Mouse (Mus musculus) ES-Bruce4 (cell line): ENCODE results near the gene Slc38a7. TPM values are rescaled to one million over a fixed set of nuclear protein-coding genes. Genes with fewer than 3 reads are reported as not detected.

Experiments
- H3K27ac ChIP-seq: 2 replicates; pipeline ENCODE4 v1.5.1; 2012; ENCODE audit warnings: low read length, inconsistent platforms; ENCODE audit not compliant: insufficient read depth
- H3K27me3 ChIP-seq: 2 replicates; pipeline ENCODE4 v1.6.1; 2012; ENCODE audit warnings: mild to moderate bottlenecking, low read length, inconsistent platforms; ENCODE audit not compliant: control insufficient read depth, poor library complexity, insufficient read depth, severe bottlenecking
- H3K36me3 ChIP-seq: 2 replicates; pipeline ENCODE4 v1.6.1; 2012; ENCODE audit warnings: inconsistent platforms, mild to moderate bottlenecking, low read length, moderate library complexity; ENCODE audit not compliant: control insufficient read depth, poor library complexity, insufficient read depth, severe bottlenecking
- H3K4me1 ChIP-seq: one replicate; pipeline ENCODE4 v1.8.1; 2011; ENCODE audit warnings: low read length; ENCODE audit not compliant: control insufficient read depth, insufficient read depth
- H3K4me3 ChIP-seq: 2 replicates; pipeline ENCODE4 v1.5.1; 2011; ENCODE audit warnings: low read depth, mild to moderate bottlenecking, low read length
- H3K9ac ChIP-seq: 2 replicates; pipeline ENCODE4 v1.6.1; 2012; ENCODE audit warnings: low read depth, mild to moderate bottlenecking, inconsistent platforms; ENCODE audit not compliant: poor library complexity, severe bottlenecking
- H3K9me3 ChIP-seq: replicated peaks from 2 replicates; pipeline ENCODE4 v1.6.1; 2012; ENCODE audit warnings: mild to moderate bottlenecking, low read length, inconsistent platforms; ENCODE audit not compliant: control insufficient read depth, poor library complexity, insufficient read depth, severe bottlenecking
- CTCF ChIP-seq: IDR thresholded peaks from one replicate; pipeline ENCODE4 v1.8.1; 2011; ENCODE audit warnings: low read depth, low read length
- EP300 ChIP-seq: IDR thresholded peaks from 2 replicates; pipeline ENCODE4 v1.6.1; 2011; ENCODE audit warnings: low read depth, low read length; ENCODE audit not compliant: insufficient read depth
- POLR2A ChIP-seq: IDR thresholded peaks from one replicate; pipeline ENCODE4 v1.8.1; 2011; ENCODE audit warnings: low read length; ENCODE audit not compliant: insufficient read depth
- polyA plus RNA-seq: library from polyadenylated mRNA; stranded (reverse); fragments of >200 nt; gene quantifications from 2 replicates; pipeline ENCODE4 v1.2.4, GENCODE M21; 2011; ENCODE audit warnings: low read depth; ENCODE audit not compliant: missing spikeins, insufficient read depth, insufficient read length

Gene Slc38a7
- polyA plus RNA-seq: 21.6 and 23.0 TPM in 2 replicates

DNA sequence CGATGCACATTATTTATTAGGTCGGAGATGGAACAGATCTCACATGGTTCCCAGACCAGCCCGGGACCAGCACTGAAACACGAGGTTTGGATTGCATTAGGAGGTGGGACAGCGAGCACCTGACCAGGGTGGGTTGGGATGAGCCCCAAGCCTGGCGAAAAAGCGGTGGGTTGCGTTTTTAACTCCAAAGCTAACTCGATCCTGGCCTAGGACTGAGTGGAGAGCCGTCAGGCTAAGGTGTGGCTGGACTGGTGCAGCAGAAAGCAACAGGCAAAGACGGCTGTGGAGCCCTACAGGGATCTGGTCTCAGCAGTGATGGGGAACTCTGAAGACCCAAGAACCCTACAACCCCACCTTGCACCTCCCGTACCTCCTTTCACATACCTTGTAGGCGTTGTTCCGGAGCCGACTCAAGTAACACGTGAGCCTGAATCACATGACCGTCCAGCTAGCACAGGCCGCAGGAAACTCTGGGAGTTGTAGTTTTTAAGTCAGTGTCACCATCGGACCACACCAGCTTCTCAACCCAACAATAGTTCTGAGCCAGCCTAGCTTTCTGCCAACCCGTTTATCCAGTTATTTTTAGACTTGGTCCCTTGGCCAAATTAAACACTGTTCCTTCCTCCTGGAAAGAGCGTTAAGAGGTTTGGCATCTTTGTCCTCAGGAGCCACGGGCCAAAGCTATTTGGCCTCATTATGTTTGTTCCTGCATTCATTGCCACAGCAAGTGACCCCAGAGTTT is at the start of gene Slc38a7:
TSS of gene Slc38a7 (minus strand) at position 438 of the 742 bp plus-strand sequence.
- Histone ChIP-seq H3K4me3 (peak within 1 kb of the TSS; percentile 86), H3K9me3 (no peaks in the 10 kb centered on the region), H3K36me3 (peaks cover 6% of the 10 kb centered on the region; the same call in 1 of the 2 replicates), H3K27me3 (no peaks in the 10 kb centered on the region), H3K9ac (peak within 1 kb of the TSS; percentile 59), H3K27ac (peak within 1 kb of the TSS; percentile 66), H3K4me1 (no peaks in the 10 kb centered on the region)
- no peak for TF ChIP-seq CTCF
- TF ChIP-seq EP300: peak; percentile 71; the same call in 1 of the 2 replicates
- TF ChIP-seq POLR2A: peak; percentile 59

DNA sequence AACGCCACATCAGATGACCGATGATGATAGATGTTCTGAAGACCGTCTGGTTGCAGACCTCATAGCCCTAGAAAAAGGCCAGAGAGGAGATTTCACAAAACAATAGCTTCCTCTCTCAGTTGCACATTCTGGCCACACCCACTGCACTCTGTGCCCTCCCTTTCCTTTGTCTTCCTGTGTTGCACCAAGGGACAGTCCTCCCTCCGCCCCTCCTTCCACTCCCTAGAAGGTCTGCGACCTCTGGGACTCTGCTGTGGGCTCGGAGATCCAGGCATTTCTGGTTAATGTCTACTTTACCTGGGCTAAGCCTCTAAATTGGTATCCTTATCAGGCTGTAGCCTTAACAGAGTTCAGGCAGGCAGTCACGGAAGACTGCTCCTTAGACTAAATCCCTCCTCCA is 48.5 kb upstream of the Slc38a7 start:
- no peaks in the 10 kb centered on the region for H3K36me3 ChIP-seq
- H3K27me3 ChIP-seq: no peaks in the 10 kb centered on the region
- no peak for TF ChIP-seq POLR2A
- no peak for TF ChIP-seq CTCF
- TF ChIP-seq EP300: no peak
- H3K4me3 ChIP-seq: no peak overlapping the region
- no peak overlapping the region for H3K9ac ChIP-seq
- H3K4me1 ChIP-seq: peaks cover 4% of the 10 kb centered on the region
- H3K27ac ChIP-seq: peak overlapping the region; percentile 19; the same call in 1 of the 2 replicates
- no peaks in the 10 kb centered on the region for H3K9me3 ChIP-seq

DNA sequence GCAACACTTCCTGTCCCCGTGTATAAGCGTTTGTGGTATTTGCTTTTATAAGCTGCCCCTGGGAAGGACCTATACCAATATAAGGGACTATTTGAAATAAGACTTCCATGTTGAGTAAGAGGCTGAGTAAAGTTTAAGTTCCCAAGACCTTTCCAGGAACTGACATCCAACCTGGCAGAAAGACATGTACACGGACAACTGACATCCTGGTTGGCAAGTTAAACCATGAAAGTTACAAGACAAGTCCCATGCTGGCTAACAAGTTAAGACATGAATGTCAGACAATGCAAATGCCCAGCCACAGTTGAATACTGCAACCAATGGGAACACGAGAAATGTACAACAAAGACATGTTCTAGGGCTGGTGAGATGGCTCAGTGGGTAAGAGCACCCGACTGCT is 40.4 kb upstream of the Slc38a7 start:
- no peak overlapping the region for H3K9ac ChIP-seq
- no peaks in the 10 kb centered on the region for H3K27me3 ChIP-seq
- TF ChIP-seq POLR2A (no peak), CTCF (no peak), EP300 (no peak)
- no peaks in the 10 kb centered on the region for H3K4me1 ChIP-seq
- H3K9me3 ChIP-seq: no peaks in the 10 kb centered on the region
- no peak overlapping the region for H3K4me3 ChIP-seq
- no peak overlapping the region for H3K27ac ChIP-seq
- no peaks in the 10 kb centered on the region for H3K36me3 ChIP-seq

DNA sequence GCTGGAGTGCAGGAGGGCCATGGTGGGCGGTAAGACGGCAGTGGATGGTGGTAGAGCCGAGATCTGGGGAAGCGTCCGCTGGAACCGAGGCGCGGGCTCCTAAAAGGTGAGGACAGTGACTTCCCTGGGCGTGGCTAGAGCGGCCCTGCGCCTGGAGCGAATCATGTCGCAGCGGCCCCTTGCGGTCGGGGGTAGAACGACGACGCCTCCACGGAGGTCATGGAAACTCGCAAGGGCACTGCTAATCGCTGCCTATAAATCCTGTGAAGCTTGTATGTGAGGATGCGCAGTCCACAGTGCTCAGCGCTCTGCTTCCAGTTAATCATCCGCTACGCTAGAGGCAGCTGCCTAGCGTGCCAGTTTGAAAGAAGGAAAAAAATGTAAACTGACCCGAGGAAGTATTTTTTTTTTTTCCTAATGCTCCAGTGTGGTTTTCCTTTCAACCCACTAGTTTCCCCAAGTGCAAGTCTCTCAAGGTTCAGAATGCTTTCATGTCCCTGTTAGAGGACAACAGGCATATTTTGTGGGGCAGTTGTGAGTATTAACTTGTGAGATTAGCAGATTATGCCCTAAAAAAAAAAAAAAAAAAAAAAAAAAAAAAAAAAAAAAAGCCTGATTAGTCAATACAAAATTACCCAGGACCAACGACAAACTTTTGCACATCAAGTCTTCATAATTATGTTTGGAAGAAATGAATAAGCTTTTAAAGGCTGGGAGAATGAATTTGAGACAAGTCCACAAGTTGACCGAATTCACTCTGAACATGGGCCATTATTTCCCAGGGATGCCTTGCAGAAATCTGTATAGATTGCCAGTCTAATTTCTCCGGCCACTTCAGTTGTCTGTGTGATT is 35.2 kb upstream of the Slc38a7 start, which contains the start of gene Got2:
TSS of gene Got2 (minus strand) at position 263 of the 852 bp plus-strand sequence.
- Histone ChIP-seq H3K27me3 (no peaks in the 10 kb centered on the region), H3K4me1 (no peaks in the 10 kb centered on the region), H3K27ac (peak within 1 kb of the TSS; percentile 9; the same call in 1 of the 2 replicates), H3K9ac (peak within 1 kb of the TSS; percentile 79), H3K36me3 (peaks cover 4% of the 10 kb centered on the region; the same call in 1 of the 2 replicates), H3K4me3 (peak within 1 kb of the TSS; percentile 81), H3K9me3 (no peaks in the 10 kb centered on the region)
- TF ChIP-seq CTCF: peak; percentile 83
- TF ChIP-seq POLR2A: no peak
- peak; percentile 63; the same call in 1 of the 2 replicates for TF ChIP-seq EP300

DNA sequence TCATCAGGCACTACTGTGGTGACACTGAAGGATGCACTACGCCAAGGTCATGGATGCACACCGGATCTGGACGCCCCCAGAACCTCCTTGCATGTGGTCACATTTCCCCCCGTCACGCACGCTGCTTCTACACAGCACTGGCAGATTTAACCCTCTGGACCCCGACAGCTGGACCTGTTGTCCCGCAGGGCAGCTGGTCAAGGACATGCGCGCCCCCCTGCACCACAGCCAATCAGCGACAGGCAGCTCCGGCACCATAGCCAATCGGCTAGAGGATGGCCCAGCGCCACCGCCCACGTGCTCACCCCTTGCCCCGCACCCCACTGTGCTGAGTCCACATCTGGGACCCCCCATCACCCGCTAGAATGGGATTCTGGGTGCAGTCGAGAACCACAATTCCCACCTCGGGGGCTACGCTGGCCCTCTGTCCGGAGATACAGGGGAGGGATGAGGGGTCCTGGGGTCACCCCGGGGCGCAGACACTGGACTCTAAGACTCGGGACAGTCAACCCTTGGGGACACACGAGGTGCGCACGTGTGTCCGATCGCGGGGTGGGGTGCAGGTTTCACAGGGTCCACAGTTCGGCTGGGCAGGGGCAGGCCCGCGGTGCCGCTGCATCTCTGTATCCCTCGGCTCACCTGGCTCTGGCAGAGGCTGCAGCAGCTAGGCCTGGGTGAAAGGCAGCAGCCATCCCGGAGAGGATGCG is 34.4 kb upstream of the Slc38a7 start:
- TF ChIP-seq CTCF (no peak), EP300 (peak; percentile 16; the same call in 1 of the 2 replicates)
- H3K9me3 ChIP-seq: no peaks in the 10 kb centered on the region

More for the DNA sequence above, 34.4 kb upstream of the Slc38a7 start:
- peak overlapping the region; percentile 79 for H3K9ac ChIP-seq
- peak overlapping the region; percentile 81 for H3K4me3 ChIP-seq
- peak overlapping the region; percentile 9; the same call in 1 of the 2 replicates for H3K27ac ChIP-seq
- H3K27me3 ChIP-seq: no peaks in the 10 kb centered on the region
- peaks cover 7% of the 10 kb centered on the region for H3K36me3 ChIP-seq
- no peaks in the 10 kb centered on the region for H3K4me1 ChIP-seq
